Mouse (Mus musculus) embryonic fibroblast, embryonic 13.5 days (primary cell): ENCODE results near the gene Cwc27. TPM values are rescaled to one million over a fixed set of nuclear protein-coding genes. Genes with fewer than 3 reads are reported as not detected.

Experiments used
- H3K27ac ChIP-seq: 2 replicates; pipeline ENCODE4 v1.5.1; 2012; ENCODE audit warnings: low read length, control low read depth, inconsistent platforms; ENCODE audit not compliant: insufficient read depth
- H3K4me1 ChIP-seq: 2 replicates; pipeline ENCODE4 v1.6.1; 2011; ENCODE audit warnings: low read length; ENCODE audit not compliant: control insufficient read depth, insufficient read depth
- H3K4me3 ChIP-seq: 2 replicates; pipeline ENCODE4 v1.5.1; 2011; ENCODE audit warnings: mild to moderate bottlenecking, control low read depth, low read length; ENCODE audit not compliant: insufficient read depth
- CTCF ChIP-seq: IDR thresholded peaks from 2 replicates; pipeline ENCODE4 v1.5.1; 2011; ENCODE audit warnings: mild to moderate bottlenecking, control low read depth, low read length, moderate library complexity, borderline replicate concordance; ENCODE audit not compliant: insufficient read depth
- POLR2A ChIP-seq: IDR thresholded peaks from 2 replicates; pipeline ENCODE4 v1.6.1; 2011; ENCODE audit warnings: low read depth, mild to moderate bottlenecking, control low read depth, low read length, moderate library complexity
- polyA plus RNA-seq: library from polyadenylated mRNA; stranded (reverse); fragments of >200 nt; gene quantifications from 2 replicates; pipeline ENCODE4 v1.2.4, GENCODE M21; 2011; ENCODE audit warnings: low read depth; ENCODE audit not compliant: missing spikeins, insufficient read length

The Cwc27 gene
- polyA plus RNA-seq, 1 experiment, result 21.3 TPM

DNA sequence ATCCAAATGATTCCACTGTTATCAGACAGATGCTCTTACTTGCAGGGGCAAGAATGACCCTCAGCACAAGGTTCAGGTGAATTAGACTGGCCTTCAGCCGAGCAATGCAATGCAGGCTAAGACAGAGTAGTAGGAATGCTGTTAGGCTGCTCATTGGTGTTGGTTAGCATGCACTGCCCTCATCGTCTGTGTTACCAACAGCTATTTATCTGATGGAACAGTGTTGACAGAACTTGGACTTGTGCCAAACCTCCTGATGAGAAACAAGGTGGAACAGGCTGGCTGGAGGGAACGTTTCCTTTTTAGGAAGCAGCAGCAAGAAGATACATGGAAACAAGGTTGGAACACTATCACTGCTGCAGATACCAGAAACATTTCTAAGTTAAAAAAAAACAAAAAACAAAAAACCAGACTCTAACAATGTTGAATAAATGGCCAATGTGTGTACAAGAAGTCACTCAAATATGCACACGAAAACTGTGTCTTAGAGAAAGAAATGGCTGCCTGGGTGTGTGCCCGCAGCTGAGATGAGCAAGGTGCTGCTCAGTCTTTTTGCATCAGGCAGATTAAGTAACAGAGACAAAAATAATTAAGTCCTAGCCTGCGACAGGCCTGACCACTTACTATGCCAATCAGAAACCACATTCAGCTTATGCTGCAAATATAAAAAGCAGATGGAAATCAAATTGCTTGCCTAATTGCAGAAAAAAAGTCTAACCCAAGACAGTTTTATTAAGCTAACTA is 122.2 kb downstream of the Cwc27 start:
- no peak overlapping the region for H3K4me3 ChIP-seq
- peaks cover 14% of the 10 kb centered on the region for H3K4me1 ChIP-seq
- peak overlapping the region; percentile 95 for H3K27ac ChIP-seq
- TF ChIP-seq CTCF (no peak), POLR2A (peak; percentile 46; the same call in 1 of the 2 replicates)

DNA sequence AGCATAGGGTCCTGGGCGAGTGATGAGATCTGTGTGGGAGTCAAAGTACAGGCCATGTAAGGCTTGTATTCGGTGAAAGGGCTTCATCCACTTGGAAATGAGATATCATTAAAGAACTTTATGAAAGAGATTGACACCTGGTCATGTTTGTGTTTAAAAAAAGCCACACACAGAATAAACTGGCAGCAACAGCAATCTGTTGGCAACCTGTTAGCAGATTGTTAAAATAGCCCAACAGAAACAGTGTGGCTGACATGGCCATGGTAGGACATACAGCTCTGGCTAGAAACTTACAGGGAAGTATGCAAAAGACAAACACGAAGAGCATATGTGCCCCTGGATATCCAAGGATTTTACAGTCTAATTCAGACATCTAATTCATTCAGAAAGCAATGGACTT is 124.2 kb downstream of the Cwc27 start:
- Histone ChIP-seq H3K4me1 (peaks cover 18% of the 10 kb centered on the region), H3K4me3 (no peak overlapping the region), H3K27ac (peak overlapping the region; percentile 99)
- TF ChIP-seq CTCF (no peak), POLR2A (peak; percentile 24; the same call in 1 of the 2 replicates)

DNA sequence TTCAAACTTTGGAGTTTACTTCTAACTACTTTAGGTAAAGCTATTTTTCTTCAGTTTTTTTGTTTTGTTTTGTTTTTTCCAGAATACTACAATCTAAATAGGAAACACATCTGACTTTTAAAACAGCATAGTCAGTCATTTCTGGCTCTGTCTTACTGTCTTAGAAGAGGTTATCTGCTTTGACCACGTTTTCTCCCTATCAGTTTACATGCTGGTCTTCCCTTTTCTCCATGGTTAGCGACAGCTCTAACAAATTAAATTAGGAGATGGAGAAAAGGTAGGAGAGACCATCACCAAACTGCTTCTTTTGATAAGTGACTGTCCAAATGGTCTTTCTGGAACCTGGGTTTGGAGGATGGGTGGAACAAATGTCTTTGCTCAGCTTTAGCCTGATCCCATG is 131.4 kb downstream of the Cwc27 start:
- H3K27ac ChIP-seq, result peak overlapping the region; percentile 91

DNA sequence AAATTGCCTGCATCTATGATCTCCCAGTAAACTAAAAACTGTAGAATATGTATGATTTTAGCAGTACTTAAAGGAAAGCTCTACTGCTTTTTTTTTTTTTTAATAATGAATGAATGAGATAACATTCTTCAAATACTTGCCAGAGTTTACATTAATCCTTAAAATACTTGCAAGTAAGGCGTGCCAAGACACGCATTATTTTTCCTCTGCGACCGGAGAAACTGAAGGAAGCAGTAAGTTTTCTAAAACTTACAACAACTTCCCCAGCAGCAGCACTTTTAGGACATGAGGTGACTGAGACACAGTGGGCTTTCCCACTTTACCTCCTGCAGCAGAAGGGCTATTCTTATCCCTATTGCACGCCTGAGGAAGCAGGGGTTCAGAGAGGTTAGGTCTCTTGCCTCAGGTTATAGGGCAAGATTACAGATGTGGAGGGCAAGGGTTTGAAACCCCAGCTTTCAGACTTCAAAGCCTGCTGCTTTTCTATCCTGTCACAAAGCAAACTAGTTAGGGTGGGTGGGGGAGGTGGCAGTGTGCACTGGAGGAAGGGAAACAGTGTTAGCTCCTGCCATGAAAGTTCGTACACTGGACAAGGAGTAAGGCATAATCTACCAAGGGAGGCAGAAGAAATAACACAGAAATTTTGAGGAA is 132.5 kb downstream of the Cwc27 start:
- Histone ChIP-seq H3K27ac (peak overlapping the region; percentile 97), H3K4me3 (peak overlapping the region; percentile 1; the same call in 1 of the 2 replicates), H3K4me1 (peaks cover 27% of the 10 kb centered on the region)
- TF ChIP-seq POLR2A (0 out of 2 replicates have a peak, but pooled peaks have one; percentile 23), CTCF (no peak)

More for the DNA sequence above, 131.4 kb downstream of the Cwc27 start:
- peak; percentile 42; the same call in 1 of the 2 replicates for TF ChIP-seq POLR2A
- no peak for TF ChIP-seq CTCF
- Histone ChIP-seq H3K4me3 (peak overlapping the region; percentile 10; the same call in 1 of the 2 replicates), H3K4me1 (peaks cover 27% of the 10 kb centered on the region)

DNA sequence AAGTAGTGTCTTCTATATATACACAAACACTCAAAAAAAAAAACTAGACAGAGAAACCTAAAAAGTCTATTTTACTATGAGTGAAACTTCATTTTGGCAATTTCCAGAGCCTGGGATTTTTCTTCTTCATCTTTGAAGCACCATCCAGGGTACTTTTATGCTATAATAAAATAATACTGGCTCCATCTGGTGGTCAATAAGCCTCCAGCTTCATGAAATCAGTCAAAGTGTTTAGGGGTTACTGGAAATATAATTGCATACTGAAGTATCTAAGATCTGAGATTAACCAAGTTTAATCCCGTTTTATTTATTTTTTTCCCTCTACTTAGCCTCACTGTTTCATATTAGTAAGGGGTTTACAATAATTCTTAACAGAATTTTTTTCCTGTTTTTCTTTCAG is 135.7 kb downstream of the Cwc27 start:
- Histone ChIP-seq H3K27ac (no peak overlapping the region), H3K4me1 (peaks cover 13% of the 10 kb centered on the region), H3K4me3 (no peak overlapping the region)
- TF ChIP-seq CTCF (no peak), POLR2A (no peak)

DNA sequence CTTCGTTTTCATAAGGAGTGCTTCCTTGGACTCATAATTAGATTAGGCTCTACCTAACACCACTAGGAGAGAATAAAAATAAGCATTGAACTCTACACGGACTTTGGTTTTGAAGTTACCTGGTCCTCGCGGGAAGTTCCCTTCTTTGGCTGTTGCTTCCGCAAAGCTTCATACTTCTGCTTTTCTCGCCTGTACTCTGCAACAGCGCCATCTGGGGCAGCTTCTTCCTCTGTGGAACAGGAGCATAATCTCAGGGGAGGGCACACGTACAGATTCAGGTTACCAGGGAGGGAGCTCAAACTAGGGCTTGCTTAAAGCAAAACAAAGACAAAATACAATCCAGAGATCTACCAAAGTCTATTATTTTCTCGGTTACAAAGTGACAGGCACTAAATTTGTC is 155.8 kb downstream of the Cwc27 start:
- no peaks in the 10 kb centered on the region for H3K4me1 ChIP-seq
- no peak overlapping the region for H3K27ac ChIP-seq
- no peak for TF ChIP-seq CTCF
- no peak for TF ChIP-seq POLR2A
- no peak overlapping the region for H3K4me3 ChIP-seq

DNA sequence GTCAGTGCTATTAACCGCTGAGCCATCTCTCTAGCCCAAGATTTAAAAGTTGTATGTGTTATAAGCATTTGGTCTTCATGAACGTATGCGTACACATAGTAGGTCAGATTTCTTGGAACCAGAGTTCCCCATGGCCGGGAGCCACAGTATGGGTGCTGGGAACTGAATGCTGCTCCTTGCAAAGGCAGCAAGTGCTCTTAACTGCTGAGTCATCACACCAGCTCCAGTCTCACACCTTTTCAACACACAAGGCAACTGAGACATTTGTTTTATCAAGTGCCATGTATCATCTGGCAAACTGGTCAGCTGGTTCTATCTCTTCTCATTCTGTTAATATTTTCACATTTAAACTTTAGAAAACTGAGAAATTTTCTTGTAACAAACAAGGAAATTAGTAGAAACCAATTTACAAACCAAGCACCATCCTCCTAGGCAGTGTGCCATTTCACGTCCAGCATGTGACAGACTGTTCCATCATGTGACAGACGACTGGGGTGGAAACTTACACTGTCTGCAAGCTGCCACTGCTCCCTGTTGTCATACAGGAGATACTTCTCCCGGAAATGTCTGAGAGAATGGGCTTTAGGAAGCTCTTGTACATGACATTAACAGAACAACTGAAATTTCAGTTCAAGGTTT is 156.8 kb downstream of the Cwc27 start:
- Histone ChIP-seq H3K4me1 (peaks cover 4% of the 10 kb centered on the region), H3K27ac (no peak overlapping the region), H3K4me3 (no peak overlapping the region)
- TF ChIP-seq CTCF, result no peak
- no peak for TF ChIP-seq POLR2A

DNA sequence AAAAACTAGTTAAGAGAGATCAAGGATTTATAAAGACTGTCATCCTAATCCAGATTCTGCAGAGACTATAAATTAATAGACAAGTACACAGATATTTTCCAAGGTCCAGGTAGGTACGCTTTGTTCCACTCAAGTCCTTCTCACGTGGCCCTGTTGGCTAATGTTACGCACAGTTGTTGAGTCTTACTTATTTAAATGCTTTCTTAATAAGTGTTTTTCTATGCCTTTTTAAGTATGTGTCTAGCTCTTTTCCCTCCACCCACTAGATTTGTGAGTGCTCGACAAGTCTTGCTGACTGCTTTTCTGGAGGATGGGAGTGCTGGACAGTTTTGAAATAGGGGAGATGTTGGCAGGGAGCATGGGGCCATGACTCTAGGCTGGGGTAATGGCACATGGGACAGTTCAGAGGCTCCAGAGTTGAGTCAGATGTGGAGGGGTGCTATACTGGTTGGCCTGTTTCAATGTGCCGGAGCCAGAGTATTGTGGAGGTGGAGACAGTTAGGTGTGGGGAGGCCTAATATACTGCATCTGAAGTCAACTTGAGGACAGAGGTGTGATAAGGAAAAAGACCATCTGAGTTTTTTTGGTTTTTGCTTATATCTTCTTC is 160.2 kb downstream of the Cwc27 start:
- Histone ChIP-seq H3K27ac (peak overlapping the region; percentile 73; the same call in 1 of the 2 replicates), H3K4me3 (no peak overlapping the region), H3K4me1 (peaks cover 8% of the 10 kb centered on the region)
- TF ChIP-seq CTCF, result no peak
- TF ChIP-seq POLR2A, result no peak

DNA sequence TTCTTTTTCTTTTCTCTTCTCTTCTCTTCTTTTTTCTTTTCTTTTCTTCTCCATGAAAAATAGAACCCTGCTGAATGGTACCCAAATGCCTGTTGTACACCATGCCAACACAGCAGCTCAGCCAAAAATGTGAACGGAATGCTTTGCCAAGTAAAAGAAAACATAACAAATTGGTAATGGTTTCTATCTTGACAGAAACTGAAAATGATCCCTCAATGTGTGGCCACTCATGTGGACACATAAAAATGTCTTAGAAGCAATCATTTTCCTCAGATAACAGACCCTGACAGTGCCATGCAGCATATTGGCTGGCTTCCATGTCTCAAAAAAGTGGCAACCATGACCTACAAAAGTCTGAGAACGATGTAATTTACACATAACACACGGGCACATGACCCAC is 161.8 kb downstream of the Cwc27 start:
- Histone ChIP-seq H3K4me1 (peaks cover 8% of the 10 kb centered on the region), H3K27ac (peak overlapping the region; percentile 73), H3K4me3 (no peak overlapping the region)
- TF ChIP-seq CTCF, result no peak
- TF ChIP-seq POLR2A, result no peak

DNA sequence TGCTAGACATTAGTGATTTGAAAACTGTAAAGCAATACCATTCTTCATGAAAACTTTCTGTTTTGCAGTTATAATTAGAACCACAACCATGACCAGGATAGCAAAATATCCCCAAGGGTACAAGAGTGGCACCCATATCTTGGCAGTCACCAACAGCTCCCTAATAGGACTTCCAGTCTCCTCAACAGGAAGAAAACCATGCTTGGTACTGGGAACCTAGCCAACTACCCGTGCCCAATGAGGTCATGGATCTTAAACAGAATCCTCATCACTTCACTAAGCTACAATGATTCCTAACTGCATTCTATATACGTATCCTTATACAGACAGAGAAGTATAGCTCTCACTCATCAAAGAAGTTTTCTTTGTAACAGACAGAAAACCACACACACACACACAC is 165.2 kb downstream of the Cwc27 start:
- no peak overlapping the region for H3K4me3 ChIP-seq
- H3K4me1 ChIP-seq, result peaks cover 8% of the 10 kb centered on the region
- H3K27ac ChIP-seq, result no peak overlapping the region
- no peak for TF ChIP-seq CTCF
